Mouse (Mus musculus): ENCODE data around the gene Ctnna3. TPM values are rescaled to one million over a fixed set of nuclear protein-coding genes. Genes with fewer than 3 reads are reported as not detected.

Gene Ctnna3
- polyA plus RNA-seq, 1 experiment from 2014 or later = 1.2 TPM

DNA sequence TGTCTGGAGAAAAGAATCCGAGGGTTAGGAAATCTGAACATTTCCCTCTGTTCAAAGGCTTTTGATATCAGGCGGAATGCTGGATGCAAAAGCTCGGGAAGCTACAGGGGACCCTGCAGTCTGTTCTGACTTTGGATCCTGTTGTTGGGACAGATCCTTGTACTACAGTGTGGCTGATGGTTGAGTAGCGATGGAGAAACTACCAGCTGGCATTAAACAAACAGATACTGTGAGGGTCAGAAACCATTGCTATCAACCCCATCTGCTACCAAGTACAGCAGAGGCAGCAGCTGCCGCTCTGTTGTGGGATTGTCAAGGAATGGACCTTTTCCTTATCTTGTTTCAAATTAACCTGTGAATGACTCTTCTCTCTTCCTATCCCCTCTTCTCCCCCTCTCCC, 504.0 kb downstream of the Ctnna3 start:
- Histone ChIP-seq H3K9ac (no peak overlapping the region), H3K27ac (no peak overlapping the region), H3K27me3 (no peaks in the 10 kb centered on the region), H3K4me2 (no peak overlapping the region), H3K4me1 (replicated peaks) (no peaks in the 10 kb centered on the region), H3K4me3 (no peak overlapping the region), H3K9me3 (no peaks in the 10 kb centered on the region), H3K36me3 (no peaks in the 10 kb centered on the region)
- 69% methylated on average over 5 of the region's 5 CpGs for WGBS
- no peak for ATAC-seq (ENCODE audit: low FRiP score)

DNA sequence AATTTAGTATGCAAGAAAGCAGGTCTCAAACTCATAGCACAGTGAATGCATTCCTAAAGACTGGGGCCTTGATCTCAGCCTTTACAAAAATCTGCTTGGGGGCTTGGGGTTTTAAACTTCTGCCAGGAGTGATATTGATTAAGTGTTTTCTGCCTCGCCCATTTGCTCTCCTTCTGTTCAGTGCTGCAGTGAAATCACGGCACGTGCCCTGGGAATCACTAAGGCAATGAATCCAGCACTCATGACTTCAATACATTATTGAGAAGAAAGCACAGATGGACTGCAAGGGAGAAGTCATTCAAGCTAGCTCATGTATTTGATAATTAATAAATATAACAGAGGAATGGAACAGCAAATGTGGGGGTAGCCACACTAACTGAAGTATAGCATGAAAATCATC, 515.6 kb downstream of the Ctnna3 start:
- H3K9me3 ChIP-seq = no peaks in the 10 kb centered on the region
- no peaks in the 10 kb centered on the region for H3K36me3 ChIP-seq
- H3K9ac ChIP-seq = no peak overlapping the region
- H3K4me1 ChIP-seq (replicated peaks) = peaks cover 13% of the 10 kb centered on the region; the same call in 1 of the 2 replicates
- no peak overlapping the region for H3K4me2 ChIP-seq
- H3K4me3 ChIP-seq = no peak overlapping the region
- ATAC-seq (ENCODE audit: low FRiP score) = no peak
- no peak overlapping the region for H3K27ac ChIP-seq
- H3K27me3 ChIP-seq = 0 out of 2 replicates have a peak, but pooled peaks cover 5% of the 10 kb centered on the region
- WGBS = 31% methylated on average over 3 of the region's 3 CpGs

DNA sequence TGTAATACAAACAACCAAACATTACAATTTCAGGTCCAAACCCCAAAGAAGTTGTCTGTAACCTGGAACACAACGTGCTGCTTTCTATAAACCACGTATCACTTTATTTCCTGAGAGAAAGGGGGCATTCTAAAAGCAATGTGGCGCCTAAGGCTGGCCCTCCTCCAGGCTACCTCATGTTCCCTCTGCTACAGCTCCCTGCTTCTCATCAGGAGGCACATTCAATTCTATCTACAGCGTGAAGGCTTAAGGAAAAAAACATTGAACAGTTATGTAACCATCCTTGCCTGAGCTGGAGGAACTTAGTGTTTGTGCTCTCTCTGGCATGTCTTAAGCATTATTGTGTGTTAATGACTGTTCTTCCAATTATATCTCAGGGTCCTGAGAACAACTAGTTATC, 517.4 kb downstream of the Ctnna3 start:
- H3K4me3 ChIP-seq = no peak overlapping the region
- H3K9ac ChIP-seq = no peak overlapping the region
- H3K4me1 ChIP-seq (replicated peaks) = peaks cover 15% of the 10 kb centered on the region; the same call in 1 of the 2 replicates
- no peak overlapping the region for H3K4me2 ChIP-seq
- 72% methylated on average over 4 of the region's 4 CpGs for WGBS
- H3K27me3 ChIP-seq = 0 out of 2 replicates have a peak, but pooled peaks cover 5% of the 10 kb centered on the region
- no peaks in the 10 kb centered on the region for H3K36me3 ChIP-seq
- ATAC-seq (ENCODE audit: low FRiP score) = no peak
- H3K9me3 ChIP-seq = no peaks in the 10 kb centered on the region
- H3K27ac ChIP-seq = no peak overlapping the region

DNA sequence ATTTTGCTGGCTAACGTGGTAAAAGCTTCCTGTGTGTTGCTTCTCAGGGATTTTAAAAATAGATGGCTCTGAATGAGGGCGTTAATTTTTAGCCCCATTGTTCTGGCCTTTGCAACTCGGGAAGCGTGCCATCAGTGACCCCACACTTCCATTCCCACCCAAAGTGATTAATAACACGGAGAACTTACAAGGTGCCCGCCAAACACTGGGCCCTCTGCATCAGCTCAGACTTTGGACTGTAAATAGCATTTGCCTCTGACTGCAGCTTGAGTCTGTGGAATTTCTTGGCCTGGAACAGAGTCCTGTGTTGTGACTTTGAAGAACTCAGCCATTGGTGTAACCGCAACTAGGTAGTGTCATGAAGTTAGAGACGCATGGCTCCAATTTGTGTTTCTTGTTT, 521.0 kb downstream of the Ctnna3 start:
- H3K9me3 ChIP-seq = no peaks in the 10 kb centered on the region
- WGBS = 48% methylated on average over 8 of the region's 8 CpGs
- no peak overlapping the region for H3K27ac ChIP-seq
- peaks cover 17% of the 10 kb centered on the region for H3K4me1 ChIP-seq (replicated peaks)
- ATAC-seq (ENCODE audit: low FRiP score) = no peak
- H3K9ac ChIP-seq = no peak overlapping the region
- H3K4me2 ChIP-seq = no peak overlapping the region
- 0 out of 2 replicates have a peak, but pooled peaks cover 5% of the 10 kb centered on the region for H3K27me3 ChIP-seq
- no peaks in the 10 kb centered on the region for H3K36me3 ChIP-seq
- no peak overlapping the region for H3K4me3 ChIP-seq

DNA sequence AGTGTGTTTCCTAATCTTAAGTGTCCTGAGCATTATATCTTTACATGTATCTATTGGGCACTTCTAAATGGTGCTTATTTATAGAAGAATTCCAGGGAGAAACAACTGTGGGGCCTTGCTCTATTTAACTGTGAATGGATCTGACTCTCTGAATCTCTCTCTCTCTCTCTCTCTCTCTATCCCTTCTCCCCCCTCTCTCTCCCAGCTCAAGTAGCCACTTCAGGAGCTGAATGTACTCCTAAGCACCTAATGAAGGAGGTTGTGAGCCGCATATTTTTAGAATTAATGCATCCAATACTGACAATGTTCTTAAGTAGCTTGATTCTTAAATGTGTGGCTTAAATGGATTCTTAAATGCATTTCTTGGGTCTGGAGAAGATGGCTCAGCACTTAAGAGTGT, 521.6 kb downstream of the Ctnna3 start:
- H3K9me3 ChIP-seq = no peaks in the 10 kb centered on the region
- 0 out of 2 replicates have a peak, but pooled peaks cover 5% of the 10 kb centered on the region for H3K27me3 ChIP-seq
- no peak overlapping the region for H3K4me2 ChIP-seq
- WGBS = 92% methylated on average over 1 of the region's 1 CpGs
- H3K27ac ChIP-seq = no peak overlapping the region
- peaks cover 12% of the 10 kb centered on the region for H3K4me1 ChIP-seq (replicated peaks)
- H3K9ac ChIP-seq = no peak overlapping the region
- no peaks in the 10 kb centered on the region for H3K36me3 ChIP-seq
- H3K4me3 ChIP-seq = no peak overlapping the region
- ATAC-seq (ENCODE audit: low FRiP score) = no peak

DNA sequence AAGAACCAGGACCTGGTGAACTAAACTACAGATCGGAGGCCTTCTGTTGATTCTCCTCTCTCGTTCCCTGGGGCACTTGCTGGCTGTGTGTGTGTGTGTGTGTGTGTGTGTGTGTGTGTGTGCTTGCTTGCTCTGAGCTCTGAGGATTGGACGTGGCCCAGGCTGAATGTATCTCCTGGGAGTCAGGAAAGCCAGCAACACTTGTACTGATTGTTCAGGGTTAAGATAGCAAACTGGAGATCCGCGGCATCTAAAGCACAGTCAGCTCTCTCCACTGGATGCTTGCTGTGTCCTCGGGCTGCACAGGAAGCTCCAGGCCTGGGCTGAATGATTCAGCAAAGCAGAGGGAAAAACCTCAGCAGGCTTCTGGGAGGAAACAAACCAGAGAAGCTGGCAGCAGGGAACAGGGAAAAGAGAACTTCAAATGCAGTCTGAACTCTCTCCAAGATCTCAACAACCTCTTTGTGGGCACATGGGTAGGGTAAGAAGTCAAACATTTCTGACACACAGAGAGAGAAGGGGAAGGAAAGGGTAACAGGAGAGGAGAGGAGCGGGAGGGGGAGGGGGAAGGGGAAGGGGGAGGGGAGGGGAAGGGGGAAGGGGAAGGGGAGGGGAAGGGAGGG, 524.5 kb downstream of the Ctnna3 start:
- Histone ChIP-seq H3K4me2 (no peak overlapping the region), H3K27me3 (no peaks in the 10 kb centered on the region), H3K36me3 (no peaks in the 10 kb centered on the region), H3K9ac (no peak overlapping the region), H3K9me3 (no peaks in the 10 kb centered on the region), H3K4me3 (no peak overlapping the region), H3K27ac (peak overlapping the region; percentile 23; the same call in 1 of the 2 replicates), H3K4me1 (replicated peaks) (peaks cover 10% of the 10 kb centered on the region)
- ATAC-seq (ENCODE audit: low FRiP score) = no peak
- WGBS = 18% methylated on average over 6 of the region's 7 CpGs

DNA sequence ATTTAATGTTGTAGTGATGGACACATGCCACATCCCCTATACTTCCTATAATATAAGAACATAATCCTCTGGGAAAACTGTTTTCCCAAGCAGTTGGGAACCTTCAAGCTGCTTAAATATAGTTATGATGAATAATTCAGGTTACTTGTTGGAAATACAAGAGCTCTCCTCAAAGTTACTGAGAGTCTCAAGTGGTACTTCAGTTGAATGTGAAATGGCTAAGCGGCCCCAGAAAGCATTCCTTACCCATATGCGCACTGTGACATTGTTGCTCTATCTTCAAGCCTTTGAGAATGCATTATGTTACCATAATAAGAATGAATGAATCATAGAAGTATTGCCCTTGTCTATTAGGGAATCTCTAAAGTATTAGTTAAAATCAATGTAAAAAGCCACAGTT, 542.4 kb downstream of the Ctnna3 start:
- Histone ChIP-seq H3K9ac (no peak overlapping the region), H3K4me3 (no peak overlapping the region), H3K9me3 (no peaks in the 10 kb centered on the region), H3K4me2 (no peak overlapping the region), H3K36me3 (no peaks in the 10 kb centered on the region), H3K27ac (no peak overlapping the region), H3K27me3 (no peaks in the 10 kb centered on the region), H3K4me1 (replicated peaks) (no peaks in the 10 kb centered on the region; the same call in 1 of the 2 replicates)
- no peak for ATAC-seq (ENCODE audit: low FRiP score)
- 94% methylated on average over 2 of the region's 2 CpGs for WGBS

DNA sequence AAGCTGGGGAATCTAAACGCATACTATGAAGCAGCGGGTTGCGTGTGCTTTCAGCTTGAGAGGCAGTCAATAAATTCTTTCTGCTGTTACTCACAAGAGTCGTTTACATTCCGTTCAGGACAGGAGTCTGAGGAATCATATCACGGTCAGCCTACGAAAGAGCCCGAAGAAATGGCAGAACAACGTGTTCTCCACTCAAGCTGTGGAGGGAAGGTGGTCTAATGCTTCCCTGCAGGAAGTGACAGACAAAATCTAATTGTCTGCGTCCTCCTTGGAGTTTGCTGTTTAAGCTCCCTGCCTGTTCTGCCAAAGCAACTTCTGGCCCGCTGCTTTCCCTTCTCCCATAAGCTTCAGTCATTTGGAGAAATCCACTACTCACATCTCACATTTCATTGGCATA, 548.2 kb downstream of the Ctnna3 start:
- WGBS = 20% methylated on average over 11 of the region's 11 CpGs
- H3K9me3 ChIP-seq = no peaks in the 10 kb centered on the region
- H3K4me3 ChIP-seq = peak overlapping the region; percentile 25
- no peaks in the 10 kb centered on the region for H3K36me3 ChIP-seq
- no peaks in the 10 kb centered on the region for H3K27me3 ChIP-seq
- no peak for ATAC-seq (ENCODE audit: low FRiP score)
- H3K9ac ChIP-seq = peak overlapping the region; percentile 49
- H3K27ac ChIP-seq = peak overlapping the region; percentile 81
- H3K4me2 ChIP-seq = peak overlapping the region; percentile 55
- H3K4me1 ChIP-seq (replicated peaks) = peaks cover 15% of the 10 kb centered on the region

DNA sequence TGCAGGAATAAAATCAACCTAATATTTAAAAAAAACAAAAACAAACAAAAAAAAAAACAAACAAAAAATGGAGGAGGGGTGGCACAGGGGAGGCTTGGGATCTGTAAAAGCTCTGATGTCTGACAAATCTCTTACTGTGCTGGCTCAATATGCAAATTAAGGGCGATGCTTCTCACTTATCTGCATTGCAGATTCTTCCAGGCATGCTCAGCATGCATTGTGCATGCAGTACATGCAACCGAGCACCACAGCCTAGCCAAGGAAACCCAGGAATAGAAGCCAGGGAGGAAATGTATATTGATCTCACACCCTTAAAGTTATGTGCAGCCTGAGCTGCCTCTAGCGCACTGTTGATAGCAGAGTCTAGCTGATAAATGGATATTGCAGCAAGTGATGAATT, 548.6 kb downstream of the Ctnna3 start:
- Histone ChIP-seq H3K4me1 (replicated peaks) (peaks cover 15% of the 10 kb centered on the region), H3K9ac (no peak overlapping the region; the same call in 1 of the 2 replicates), H3K9me3 (no peaks in the 10 kb centered on the region), H3K4me2 (peak overlapping the region; percentile 55), H3K27me3 (no peaks in the 10 kb centered on the region), H3K27ac (peak overlapping the region; percentile 81), H3K36me3 (no peaks in the 10 kb centered on the region), H3K4me3 (no peak overlapping the region; the same call in 1 of the 2 replicates)
- WGBS = 15% methylated on average over 3 of the region's 3 CpGs
- ATAC-seq (ENCODE audit: low FRiP score) = peak; percentile 91

DNA sequence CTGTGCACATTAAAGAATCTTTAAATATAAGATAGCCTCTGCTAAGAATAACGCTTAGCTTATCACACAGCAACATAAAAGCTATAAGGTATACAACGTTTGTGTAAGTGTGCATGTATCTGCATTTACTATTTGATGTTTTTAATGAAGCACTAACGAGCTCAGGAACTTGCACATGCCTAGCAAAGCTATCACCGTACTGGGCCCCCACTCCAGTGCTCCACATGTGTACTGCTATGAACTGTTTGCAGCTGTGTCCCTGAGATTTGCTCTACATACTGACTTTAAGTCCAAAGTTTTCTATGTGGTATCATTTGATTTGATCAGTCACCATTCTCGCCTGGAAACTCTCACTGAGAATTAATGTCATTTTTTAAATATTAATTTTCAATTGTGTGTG, 549.1 kb downstream of the Ctnna3 start:
- Histone ChIP-seq H3K36me3 (no peaks in the 10 kb centered on the region), H3K4me1 (replicated peaks) (peaks cover 15% of the 10 kb centered on the region), H3K4me3 (no peak overlapping the region), H3K27me3 (no peaks in the 10 kb centered on the region), H3K27ac (no peak overlapping the region), H3K4me2 (no peak overlapping the region), H3K9ac (no peak overlapping the region), H3K9me3 (no peaks in the 10 kb centered on the region)
- peak; percentile 34 for ATAC-seq (ENCODE audit: low FRiP score)
- 78% methylated on average over 5 of the region's 5 CpGs for WGBS

DNA sequence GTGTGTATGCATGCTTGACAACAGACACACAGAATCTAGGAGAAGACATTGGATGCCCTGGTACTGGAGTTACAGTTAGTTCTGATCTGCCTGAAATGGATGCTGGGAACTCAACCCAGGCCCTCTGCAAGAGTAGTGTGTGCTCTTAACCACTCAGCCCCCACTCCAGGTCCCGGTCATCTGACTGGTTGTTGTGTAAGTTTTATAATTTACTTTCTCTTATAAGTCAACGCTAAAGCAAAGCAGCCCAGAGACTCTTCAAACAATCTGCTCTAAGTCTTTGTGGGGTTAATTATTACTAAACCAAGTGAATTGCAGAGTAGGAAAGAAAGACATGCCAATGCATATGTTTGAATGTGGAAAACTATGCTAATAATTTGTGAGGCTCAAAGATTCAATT, 549.5 kb downstream of the Ctnna3 start:
- Histone ChIP-seq H3K27me3 (no peaks in the 10 kb centered on the region), H3K9ac (no peak overlapping the region), H3K4me2 (no peak overlapping the region), H3K4me3 (no peak overlapping the region), H3K27ac (no peak overlapping the region), H3K9me3 (no peaks in the 10 kb centered on the region), H3K4me1 (replicated peaks) (peaks cover 15% of the 10 kb centered on the region), H3K36me3 (no peaks in the 10 kb centered on the region)
- no peak for ATAC-seq (ENCODE audit: low FRiP score)
- WGBS = 87% methylated on average over 2 of the region's 2 CpGs

DNA sequence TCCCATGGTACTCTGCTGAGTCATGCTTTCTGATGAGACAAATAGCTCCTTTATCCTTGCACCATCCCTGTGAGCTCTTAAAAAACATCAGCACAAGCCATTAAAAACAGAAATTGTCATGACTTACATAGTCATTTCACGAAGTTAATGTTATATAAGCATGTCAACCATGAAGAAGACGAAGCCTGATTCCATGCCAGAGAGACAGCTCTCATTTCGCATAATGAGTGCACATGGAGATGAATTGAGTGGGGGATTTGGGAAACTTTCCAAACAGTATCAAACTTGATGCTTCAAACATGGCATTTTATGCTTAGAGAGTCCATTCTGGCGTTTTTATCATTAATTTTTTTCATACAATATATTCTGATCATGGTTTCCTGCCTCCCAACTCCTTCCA, 555.7 kb downstream of the Ctnna3 start:
- H3K4me3 ChIP-seq = no peak overlapping the region
- no peaks in the 10 kb centered on the region for H3K27me3 ChIP-seq
- H3K27ac ChIP-seq = no peak overlapping the region
- no peaks in the 10 kb centered on the region for H3K9me3 ChIP-seq
- H3K36me3 ChIP-seq = no peaks in the 10 kb centered on the region
- no peak overlapping the region for H3K4me2 ChIP-seq
- no peaks in the 10 kb centered on the region for H3K4me1 ChIP-seq (replicated peaks)
- ATAC-seq (ENCODE audit: low FRiP score) = no peak
- 73% methylated on average over 4 of the region's 4 CpGs for WGBS
- H3K9ac ChIP-seq = no peak overlapping the region

DNA sequence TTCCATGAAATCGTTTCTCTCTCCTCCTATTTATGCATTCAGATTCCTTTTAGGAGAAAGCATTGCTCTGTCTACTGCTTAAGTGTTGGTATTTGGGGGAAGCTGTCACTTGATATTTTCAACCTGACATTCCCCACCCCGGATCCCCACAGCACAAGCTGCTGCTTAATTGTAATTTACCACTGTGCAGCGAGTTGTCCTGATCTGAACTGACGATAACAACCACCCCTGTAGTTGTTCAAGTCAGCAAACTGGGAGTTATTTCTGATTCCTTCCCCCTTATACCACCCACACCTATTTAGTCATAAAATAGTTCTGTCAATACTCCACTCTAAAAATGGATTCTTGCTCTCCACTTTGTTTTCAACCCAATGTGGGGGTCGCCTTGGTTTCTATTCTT, 564.4 kb downstream of the Ctnna3 start:
- Histone ChIP-seq H3K27ac (no peak overlapping the region), H3K9ac (no peak overlapping the region), H3K4me2 (no peak overlapping the region), H3K27me3 (no peaks in the 10 kb centered on the region), H3K4me3 (no peak overlapping the region), H3K9me3 (no peaks in the 10 kb centered on the region), H3K4me1 (replicated peaks) (no peaks in the 10 kb centered on the region), H3K36me3 (no peaks in the 10 kb centered on the region)
- 87% methylated on average over 5 of the region's 5 CpGs for WGBS
- ATAC-seq (ENCODE audit: low FRiP score) = no peak

Measured in hindbrain, embryonic 13.5 days (tissue).